Mouse (Mus musculus) T-helper 2 cell (primary cell): ENCODE results near the gene Dnajb8.

Experiments
- in situ Hi-C: fragments of 300-600 bp; cut with MboI, MseI; formaldehyde crosslinking; loops from one replicate; pipeline ENCODE4 v1.15.1; 2025; ENCODE audit warnings: high pct_unique_total_duplicates

The Dnajb8 gene

DNA sequence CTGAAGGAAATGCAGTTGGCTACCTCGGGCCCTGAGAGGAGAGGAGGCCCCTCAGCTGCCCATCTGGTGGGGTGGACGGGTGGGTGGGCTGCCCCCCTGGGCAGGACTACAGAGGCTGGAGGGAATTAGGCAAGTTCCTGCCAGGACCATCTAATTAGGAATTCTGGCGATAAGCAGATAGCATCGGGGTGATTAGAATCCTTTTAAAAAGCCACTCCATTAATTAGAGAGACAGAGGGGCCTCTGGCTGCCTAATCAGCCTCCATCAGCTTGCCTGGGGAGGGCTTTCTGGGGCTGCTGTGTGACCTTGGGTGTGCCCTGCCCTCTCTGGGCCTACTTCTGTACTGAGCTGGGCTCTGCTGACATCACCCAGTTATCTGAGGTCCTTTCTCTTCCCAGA, 3.0 kb upstream of the Dnajb8 start:
- in situ Hi-C loops: no loop called here

DNA sequence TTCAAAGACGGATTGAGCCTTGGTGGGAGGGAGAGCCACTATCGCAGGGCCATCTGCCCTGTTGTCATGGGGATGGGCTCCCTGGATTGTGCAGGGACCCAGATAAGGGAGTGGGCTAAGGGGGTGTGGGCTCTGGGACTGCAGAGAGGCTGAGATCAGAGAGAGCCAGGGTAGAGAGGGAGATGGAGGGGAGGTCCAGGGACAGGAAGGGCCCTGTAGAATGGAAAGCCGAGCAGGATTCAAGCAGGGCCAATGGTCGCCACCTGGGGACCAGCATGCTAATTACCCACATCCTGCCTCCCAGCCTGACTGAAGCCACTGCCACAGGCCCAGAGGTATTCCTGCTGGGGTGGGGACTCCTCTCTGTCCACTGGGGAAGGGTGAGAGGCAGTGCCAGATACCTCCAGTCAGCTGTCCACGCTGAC, 4.5 kb downstream of the Dnajb8 start:
- in situ Hi-C loops: no loop called here

DNA sequence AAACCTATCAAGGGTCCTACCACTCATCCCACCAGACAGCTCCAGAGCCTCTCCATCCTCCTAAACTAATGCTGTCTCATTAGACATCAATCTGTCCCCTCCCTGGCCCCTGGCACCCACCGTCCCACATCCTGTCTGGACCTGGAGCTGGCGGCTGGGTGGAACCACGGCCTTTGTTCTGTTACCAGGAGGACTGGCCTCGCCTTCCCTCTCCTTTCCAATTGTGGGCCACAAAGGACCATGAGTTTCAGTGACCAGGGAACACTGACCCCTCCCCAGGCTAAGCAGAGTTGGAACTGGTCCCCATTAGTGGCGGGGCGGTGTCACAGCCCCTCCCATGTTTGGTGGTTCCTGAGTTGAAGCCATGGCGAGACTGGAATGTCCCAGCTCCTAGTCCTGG, 5.5 kb downstream of the Dnajb8 start:
- in situ Hi-C loops: no loop called here

DNA sequence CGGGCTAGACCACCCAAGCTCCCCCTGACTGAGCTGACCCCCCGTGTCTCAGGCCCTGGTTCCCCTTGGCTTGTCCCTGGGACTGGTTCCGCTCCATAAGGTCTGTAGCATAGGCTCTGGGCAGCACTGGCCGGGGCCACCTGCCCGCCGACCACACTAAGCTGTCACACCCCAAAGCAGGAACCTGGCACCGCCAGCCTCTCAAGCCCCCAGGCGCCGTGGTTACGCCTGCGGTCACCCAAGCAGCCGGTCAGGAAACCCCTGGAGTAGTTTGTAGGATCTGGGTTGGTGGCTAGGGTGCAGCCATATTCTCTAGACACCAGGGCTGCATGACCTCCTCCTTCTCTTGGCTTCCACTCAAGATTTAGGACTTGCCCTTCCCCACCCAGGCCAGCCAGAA, 7.2 kb downstream of the Dnajb8 start:
- in situ Hi-C loops: no loop called here

DNA sequence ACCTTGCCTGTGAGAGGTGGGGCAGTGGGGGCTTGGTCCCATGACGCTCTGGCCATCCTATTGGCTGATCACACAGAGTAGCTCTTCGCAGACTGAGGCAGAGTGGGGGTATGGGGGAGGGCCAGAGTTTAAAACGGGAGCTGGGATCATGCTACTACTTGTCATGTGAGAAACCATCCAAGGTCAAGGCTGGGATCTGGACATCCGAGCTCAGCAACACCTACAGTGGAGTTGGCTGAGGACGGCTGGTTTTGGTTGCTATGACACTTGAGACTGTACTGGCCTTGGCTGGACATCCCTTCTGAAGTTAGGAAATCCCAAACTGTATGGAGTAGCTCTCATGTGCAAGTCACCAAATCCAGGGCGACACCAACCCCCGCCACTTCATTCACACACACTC, 9.8 kb downstream of the Dnajb8 start:
- in situ Hi-C loops: no loop called here

DNA sequence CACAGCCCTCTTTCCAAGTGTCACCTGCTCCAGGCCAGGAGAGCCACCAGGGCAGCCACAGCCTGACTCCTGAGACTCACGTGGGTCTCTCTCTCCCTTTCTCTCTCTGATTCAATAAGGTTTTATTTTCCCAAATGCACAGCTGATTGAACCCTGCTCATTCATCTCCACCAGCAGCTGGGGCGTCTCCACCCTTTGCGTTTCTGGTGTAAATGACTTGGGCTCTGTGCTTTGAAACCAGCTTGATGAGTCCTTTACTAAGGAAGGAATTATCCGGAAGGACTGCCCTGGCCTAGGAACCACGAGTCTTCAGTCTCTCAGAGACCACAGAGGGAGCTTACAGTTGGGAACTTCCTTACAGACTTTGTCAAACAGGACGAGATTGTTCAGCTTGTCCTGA, 10.2 kb downstream of the Dnajb8 start:
- in situ Hi-C loops: no loop called here

DNA sequence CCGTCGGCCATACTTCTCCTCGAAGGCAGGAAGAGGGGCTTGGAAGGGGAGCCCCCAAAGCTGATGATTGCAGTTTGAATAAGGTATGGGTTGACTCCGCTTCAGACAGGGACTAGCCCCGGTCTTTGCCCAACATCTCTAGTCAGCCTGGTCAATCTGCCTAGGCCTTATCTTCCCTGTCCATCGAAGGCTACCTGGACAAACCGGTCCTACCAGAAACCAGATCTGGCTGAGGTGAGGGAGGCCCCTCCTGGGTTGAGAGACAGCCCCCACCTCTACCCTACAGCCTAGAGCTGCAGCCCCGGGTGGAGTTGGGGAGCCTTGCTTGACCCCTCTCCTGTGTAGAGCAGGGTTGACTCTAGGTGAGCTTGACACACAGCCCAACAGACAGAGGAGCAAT, 11.9 kb downstream of the Dnajb8 start:
- in situ Hi-C loops: no loop called here

DNA sequence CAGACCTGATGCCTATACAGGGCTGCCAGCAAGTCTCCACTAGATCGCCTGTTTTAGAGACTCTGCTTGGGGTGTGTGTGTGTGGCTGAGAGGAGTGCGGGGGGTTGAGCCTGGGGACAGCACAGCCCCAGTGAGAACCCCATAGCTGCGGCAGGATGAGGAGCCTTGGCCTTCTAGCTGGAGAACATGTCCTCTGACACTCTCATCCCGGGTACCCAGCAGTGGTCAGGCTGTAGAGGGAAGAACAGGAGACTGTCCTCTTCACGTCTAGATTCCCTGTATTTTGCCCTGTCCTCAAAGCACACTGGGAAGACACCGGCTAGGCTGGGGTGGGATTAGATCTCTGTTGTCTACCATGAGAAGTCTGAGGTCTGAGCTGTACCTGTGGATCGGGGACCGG, 13.4 kb downstream of the Dnajb8 start:
- in situ Hi-C loops: no loop called here

DNA sequence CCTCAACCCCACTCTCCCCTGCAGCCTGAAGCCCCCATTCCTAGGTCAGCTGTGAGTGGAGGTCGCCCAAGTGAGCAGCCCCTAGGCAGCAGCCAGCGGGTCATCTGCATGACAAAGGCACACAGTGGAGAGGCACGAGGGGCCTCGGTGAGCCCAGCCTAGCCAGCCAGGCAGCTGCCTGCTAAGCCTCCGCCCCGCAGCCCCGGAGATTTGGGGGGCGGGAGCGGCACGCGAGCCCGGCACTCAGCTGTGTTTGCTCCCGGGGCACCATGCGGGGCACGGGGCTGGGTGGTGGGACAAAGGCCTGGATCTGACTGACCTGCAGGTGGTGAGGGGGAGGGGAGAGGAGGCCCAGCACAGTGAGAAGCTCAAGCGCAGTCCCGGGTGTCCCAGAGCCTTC, 13.9 kb downstream of the Dnajb8 start:
- in situ Hi-C loops: no loop called here

DNA sequence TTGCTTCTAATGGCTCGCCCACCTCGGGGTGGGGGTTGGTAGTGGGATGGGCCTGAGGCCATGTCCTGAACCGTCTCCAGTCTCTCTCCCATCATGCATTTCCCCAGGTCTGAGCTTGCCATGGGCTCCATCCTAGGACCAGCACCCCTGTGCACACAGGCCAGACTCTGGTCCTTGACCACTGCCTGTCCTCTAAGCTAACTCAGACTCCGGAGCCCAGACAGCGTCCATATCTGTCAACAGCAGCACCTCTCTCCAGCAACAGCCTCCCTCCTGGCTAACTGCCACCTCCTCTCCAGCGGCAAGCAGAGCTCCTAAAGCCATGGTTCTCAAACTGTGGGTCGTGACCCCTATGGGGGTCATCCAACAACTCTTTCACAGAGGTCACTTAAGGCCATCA, 14.4 kb downstream of the Dnajb8 start:
- in situ Hi-C loops: no loop called here

DNA sequence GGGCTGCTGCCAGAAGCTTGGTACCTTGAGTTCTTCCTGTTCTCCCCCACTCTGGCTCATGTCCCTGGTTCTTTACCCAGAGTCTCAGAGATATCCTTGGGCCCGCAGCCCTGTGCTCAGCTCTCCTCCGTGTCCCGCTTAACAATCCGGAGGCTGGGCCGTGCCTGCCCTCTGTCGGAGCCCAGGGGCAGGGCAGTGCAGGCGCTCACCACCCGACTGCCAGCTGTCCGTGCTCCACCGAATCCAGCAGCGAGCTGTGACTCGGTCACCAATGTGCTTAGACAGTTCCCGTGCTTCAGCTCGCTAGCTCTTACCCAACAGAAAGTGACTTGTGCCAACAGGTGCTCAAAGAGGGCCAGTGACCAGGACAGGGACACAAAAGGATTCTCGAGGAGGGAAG, 20.5 kb downstream of the Dnajb8 start:
- in situ Hi-C loops: no loop called here

DNA sequence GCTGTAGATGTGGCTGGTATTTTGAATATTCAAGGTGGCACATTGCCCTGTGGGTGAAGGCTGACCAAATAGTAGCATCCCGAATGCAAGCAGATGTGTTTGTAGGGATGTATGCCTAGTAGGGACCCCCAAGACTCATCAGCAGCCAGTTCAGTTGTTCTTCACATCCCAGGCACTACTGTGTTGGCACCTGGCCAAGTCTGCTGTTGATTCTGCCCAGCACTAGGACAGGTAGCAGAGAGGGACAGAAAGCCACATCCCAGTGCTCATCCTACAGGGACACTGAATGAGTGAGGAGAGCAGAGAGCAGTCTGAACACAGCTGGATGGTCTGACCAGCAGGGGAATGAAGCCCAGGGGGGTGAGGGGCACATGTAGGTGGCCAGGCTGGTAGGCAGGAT, 27.2 kb downstream of the Dnajb8 start:
- in situ Hi-C loops: no loop called here

DNA sequence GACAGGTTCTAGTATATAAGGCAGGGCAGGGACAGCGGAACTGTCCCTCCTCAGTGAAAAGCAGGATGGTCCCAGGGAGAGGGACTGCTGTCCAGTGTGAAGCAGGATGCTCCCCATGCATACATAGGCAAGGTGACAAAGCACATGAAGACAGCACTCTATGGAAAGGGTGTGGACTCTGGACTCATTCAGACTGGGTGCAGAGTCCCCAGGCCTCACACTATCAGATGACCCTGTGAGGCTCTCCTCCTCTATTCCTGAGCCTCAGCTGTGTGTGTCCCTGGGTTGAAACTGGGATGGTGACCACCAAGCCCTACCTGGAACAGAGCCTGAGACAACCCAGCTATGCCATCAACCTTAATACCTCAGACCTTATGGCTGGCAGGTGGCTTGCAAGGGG, 29.3 kb downstream of the Dnajb8 start:
- in situ Hi-C loops: no loop called here

DNA sequence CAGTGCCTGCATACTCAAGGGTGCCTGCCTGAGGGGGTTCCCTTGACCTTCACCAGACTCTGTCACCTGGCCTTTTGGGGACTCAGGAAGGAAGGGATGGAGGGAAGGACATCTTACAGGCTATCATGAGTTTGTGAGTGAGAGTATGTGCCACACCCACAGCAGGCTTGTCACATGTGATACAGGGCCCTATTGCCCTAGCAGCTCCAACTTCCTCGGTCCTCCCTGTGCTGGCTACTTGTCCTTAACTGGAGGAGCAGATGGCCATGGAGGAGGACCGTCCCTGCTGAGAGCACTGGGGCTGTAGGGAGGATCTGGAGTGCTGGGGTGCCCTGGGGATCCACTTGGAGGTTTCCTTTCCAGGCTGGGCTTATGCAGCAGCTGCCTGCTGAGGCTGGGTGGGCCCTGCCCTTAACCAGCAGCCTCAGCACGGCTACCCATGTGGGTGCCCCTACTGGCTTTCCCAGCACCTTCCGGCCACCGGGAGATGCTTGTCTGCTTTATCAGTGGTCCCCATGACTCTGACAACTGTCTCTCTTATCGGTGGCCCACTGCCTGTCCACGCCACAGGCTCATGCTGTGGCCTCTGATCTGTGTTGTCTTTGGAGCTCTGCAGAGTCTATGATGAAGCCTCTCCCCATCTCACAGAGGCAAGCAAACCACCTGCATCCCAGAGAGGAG, 29.9 kb downstream of the Dnajb8 start:
- in situ Hi-C loops: no loop called here

DNA sequence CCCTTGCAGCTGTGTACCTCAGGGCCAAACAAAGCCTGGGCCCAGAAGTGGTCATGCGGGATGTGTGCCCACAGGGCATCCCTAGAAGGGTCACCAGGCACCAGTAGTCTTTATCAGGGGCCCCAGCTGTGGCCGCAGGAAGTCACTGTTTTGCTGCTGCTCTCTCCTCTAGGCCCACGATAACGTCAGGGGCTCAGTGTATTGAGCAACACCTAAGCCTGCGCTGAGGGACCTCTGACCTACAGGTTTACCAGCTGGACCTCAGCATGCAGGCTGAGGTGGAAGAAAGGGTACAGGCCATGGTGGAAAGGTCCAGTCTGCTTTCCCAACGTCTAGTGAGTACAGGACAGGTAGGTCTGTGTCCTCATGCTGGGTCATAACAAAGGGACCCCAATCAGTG, 32.0 kb downstream of the Dnajb8 start:
- in situ Hi-C loops: no loop called here

DNA sequence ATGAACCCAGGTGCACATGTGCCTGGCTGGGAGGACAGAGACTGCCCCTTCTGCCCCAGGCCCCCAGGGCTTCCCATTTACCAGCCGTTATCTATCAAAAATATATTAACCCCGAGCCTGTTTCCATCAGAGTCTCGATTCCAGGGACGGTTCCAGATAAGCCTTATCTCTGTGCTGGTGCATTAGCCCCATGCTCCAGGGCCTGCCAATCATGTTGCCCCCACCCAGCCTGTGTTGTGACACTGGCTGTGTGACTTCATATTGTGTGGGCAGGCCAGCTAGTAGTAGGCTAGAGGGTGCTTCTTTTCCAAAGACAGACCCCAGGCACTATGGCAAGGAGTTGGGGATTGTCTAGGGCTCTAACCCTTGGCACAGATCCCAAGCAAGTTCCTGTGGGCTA, 33.4 kb downstream of the Dnajb8 start:
- in situ Hi-C loops: no loop called here

DNA sequence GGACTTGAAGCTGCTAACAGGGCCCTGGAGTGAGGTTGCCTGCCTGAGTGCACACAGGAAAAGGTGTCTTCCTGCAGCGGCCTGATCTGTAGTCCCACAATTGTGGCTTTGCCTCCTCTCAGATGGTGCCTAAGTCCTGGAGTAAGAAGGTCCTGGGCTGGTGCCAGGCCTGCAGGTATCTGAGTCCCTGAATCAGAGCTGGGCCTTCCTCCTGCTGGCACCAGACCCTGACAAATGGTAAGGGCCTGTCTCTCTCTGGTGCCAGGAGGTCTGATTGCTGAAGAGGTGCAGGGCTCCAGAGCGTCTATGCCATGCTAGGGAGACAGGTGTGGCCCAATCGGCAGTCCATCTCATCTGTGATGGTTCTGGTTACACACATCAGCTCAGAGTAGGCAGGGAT, 37.6 kb downstream of the Dnajb8 start:
- in situ Hi-C loops: no loop called here

DNA sequence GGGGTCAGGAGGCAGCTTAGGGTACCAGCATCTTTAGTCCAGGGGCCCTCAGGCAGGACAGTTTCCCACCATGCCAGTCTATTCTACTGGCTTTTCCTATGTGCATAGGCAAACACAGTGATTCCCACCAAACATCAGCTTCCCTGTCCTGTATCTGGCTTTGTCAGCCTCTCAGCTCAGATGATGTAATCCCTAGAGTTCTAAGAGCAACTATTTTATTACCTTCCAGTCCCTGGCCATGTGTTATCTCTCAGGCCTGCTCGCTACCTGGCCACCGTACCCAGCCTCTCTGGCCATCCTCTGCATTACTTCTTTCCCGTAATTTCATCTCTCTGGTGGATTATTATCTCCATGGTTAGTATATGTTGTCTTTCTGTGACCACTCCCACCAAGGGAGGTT, 38.6 kb downstream of the Dnajb8 start:
- in situ Hi-C loops: no loop called here

DNA sequence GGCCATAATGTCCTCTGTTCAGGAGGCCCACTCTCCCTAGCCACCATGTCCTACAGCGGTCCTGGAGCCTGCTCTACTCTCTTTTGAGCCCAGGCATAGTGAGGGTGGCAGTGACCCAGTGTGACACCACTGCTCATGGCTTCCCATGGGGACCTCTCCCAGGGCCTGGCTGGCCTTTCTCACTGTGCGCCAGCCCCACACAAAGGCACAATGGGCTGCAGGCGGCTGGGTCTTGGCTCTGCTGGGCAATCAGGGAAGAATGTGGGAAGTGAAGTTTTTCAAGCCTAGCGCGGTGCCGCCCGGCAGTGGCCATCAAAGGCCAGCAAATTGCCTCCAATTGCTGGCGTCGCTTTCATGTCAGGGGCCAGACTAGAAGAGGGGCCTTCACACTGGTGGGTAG, 40.1 kb downstream of the Dnajb8 start:
- in situ Hi-C loops: no loop called here

DNA sequence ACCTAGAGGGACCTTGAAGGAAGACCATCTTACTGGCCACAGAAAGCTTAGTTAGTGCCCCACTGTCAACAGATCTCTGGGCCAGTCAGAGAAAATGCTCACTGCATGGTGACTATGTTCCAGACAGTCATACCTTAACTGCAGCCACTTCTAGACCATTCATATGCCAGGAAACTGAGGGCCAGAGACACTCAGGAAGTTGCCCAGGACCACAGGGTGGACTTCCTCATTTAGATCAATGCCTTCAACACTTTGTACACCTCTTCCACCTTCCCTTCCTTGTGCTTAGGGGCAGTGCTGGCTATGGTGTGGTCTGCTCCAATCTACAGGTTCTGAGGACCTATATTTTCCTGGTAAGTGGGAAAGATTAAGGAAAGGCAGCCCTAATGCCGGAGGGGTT, 43.3 kb downstream of the Dnajb8 start:
- in situ Hi-C loops: no loop called here

DNA sequence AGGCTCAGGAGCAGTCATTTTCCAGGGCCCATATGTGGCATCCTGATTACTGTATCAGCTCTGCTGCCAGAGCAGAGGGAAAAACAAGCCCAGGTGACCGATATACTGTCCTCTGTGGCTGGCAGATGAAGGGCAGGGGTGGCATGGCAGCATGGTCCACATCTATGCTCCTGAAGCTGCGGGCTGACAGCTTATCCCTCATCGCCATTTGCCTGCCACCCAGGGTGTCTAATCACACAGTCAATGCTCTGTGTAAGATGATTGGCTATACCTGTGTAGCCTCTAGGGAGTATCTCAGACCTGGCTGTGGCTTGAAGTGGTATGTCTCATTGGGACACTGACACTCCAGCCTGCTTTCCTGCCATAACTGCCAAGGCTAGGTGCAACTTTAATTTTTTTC, 44.0 kb downstream of the Dnajb8 start:
- in situ Hi-C loops: no loop called here

DNA sequence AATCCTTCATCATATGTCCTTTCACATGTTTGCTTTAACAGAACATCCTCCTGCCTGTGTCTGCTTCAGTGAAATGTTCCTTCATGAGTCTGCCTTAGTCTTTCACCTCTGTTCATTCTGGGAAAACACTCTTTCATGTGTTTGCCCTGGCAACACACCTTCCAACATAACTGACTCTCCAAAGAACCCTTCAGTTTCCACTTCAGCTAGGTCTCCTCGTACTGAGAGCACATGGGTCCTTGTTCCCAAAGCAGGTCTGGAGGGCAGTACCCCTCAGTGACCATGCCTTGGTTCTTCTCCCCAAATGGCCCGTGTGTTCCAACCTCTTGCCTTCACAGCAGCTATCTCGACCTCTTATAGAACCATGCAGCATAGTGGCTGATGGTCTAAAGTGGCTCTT, 45.0 kb downstream of the Dnajb8 start:
- in situ Hi-C loops: no loop called here

DNA sequence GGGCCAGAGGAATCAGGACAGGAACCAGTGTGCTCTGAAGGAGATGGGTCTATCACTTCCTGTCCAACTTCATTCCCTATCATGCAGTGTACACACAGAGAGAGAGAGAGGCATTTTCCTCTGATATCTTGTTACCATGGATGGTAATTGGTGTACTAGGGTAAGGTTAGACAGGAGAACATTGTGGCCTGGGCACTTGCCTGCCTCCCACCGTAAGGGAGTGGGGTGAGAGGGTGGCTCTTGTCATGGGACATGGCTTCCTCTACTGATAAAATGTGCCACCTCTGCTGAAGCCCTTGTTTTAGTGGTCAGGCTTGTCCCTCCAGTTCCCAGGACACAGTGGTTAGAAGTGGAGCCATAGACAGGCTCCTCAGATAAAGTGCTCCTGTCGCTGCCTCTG, 45.9 kb downstream of the Dnajb8 start:
- in situ Hi-C loops: no loop called here

DNA sequence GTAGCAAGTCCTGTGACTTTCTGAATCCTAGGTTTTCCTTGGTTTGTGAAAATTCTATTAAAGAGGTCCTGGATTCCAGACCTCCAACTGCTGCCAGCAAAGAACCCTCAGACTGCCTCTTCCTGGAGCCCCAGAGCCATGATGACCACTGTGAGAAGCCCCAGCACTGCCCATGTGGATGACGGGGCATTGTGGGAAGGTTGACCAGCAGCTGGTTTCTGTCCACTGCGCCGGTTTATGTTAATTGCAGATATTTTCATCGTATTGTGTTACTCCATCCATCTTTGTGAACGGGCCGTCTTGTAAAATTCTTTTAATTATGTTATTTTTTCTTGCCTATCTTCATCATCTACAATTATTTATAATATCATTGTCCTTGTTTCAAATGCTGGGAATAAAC, 52.6 kb downstream of the Dnajb8 start:
- in situ Hi-C loops: loop anchor here (25.0 kb wide), 1 partner anchor 1287 kb away; no protein-coding TSS in a partner anchor
